Mouse (Mus musculus) liver, postnatal 0 days (tissue): ENCODE data around the gene Mcam.

Source experiments
- CTCF ChIP-seq: sonication (generic); IDR thresholded peaks from 2 replicates; pipeline ENCODE4 v1.5.1; 2016; ENCODE audit warnings: antibody characterized with exemption, low read depth
- EP300 ChIP-seq: IDR thresholded peaks from 2 replicates; pipeline ENCODE4 v1.6.1; 2016; ENCODE audit warnings: antibody characterized with exemption, low read depth, mild to moderate bottlenecking

GRCm38 (mm10) chr9:44087761-44088455 lies 46.4 kb upstream of the Mcam start:
- TF ChIP-seq EP300 (no peak), CTCF (no peak)
